Mouse (Mus musculus) bone marrow, adult 2 months (tissue): ENCODE measurements around the gene Zfp704.

ENCODE experiments used
- CTCF ChIP-seq: fragments of 200-500 bp; IDR thresholded peaks from 2 replicates; pipeline ENCODE4 v1.5.1; 2011; ENCODE audit warnings: low read length, control low read depth; ENCODE audit not compliant: control insufficient read depth, insufficient read depth
- POLR2A ChIP-seq: fragments of 200-500 bp; IDR thresholded peaks from 2 replicates; pipeline ENCODE4 v1.6.1; 2011; ENCODE audit warnings: low read depth, mild to moderate bottlenecking, control low read depth, low read length, borderline replicate concordance; ENCODE audit not compliant: control insufficient read depth

DNA sequence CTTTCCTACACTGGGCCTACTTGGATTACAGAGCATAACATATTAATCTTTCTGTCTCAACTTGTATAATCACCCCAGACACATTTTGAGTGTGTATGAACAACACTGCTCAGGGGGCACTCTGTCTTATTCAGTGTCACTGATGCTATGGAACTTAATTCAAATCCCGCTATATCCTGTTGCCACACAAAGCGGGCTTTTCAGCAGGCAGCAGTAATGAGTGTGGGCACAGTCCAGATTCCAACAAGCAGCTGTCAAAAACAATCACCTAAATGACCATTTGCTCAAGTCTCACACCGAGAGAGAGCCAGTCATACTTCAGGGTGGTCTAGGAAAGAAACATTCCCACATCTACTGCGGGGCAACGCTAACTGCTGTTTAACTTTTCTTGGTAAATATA is 2.2 kb downstream of the Zfp704 start:
- TF ChIP-seq POLR2A, result no peak
- TF ChIP-seq CTCF, result no peak
